Mouse (Mus musculus) embryo, embryonic 10 days (tissue): ENCODE measurements around the gene Zfp428.

ENCODE experiments used
- DNase-seq: peaks from one replicate; pipeline ENCODE4 v3.0.0-alpha.2; 2015; ENCODE audit warnings: low spot score

Zfp428 gene

GRCm38 (mm10) chr7:24506838-24507725 lies at the start of gene Zfp428:
Zfp428 (plus strand) TSS chr7:24507006.
- DNase-seq, result peak; percentile 91

DNA sequence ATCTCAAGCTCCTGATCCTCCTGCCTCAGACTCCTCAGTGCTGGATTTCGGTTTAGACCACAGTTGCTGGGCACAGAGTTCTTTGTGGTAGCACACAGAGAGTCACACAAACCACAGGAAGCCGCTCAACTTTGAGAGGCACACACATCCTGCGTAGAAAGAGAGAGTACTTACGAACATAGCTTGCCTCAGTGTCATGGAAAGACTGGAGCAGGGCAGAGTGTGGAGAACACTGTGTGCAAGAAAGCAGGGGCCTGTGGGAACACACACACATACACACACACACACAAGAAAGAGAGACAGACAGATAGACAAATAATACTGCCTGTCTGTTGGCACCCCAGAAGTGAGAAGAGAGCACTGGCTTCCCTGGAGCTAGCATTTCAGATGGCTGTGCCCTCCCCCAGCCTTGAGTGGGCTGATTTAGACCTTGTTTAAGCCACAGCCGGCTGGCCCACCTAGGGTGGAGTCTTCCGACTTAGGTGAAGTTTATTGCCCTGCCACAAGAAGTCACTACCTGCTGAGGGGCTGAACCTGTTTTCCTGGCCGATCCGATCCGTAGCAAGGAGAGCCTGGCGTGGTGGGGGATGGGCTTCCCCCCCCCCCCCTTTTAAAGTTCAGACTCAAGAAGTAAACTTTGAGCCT lies 49.0 kb upstream of the Zfp428 start:
- no peak for DNase-seq

DNA sequence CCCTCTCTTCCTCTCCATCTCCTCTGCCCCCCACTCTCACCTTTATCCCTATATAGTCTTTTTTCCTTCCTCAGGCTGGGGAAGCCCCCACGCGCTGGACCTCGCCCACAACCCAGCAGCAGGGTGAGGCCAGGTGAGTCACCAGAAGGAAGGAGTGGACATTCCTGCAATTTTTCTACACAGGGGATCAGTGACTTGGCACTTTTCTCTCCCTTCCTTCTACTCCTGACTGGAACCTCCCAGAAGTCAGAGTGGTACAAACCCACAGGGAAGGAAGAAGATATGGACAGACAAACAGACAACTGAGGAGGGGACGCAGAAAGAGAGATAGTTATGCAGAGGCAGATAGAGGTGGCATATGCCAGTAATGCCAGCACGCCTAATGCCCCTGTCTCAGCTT lies 47.4 kb upstream of the Zfp428 start:
- DNase-seq, result no peak

- DNase-seq, result no peak
These were observed 47.0 kb upstream of the Zfp428 start for GRCm38 (mm10) chr7:24459843-24460242.

DNA sequence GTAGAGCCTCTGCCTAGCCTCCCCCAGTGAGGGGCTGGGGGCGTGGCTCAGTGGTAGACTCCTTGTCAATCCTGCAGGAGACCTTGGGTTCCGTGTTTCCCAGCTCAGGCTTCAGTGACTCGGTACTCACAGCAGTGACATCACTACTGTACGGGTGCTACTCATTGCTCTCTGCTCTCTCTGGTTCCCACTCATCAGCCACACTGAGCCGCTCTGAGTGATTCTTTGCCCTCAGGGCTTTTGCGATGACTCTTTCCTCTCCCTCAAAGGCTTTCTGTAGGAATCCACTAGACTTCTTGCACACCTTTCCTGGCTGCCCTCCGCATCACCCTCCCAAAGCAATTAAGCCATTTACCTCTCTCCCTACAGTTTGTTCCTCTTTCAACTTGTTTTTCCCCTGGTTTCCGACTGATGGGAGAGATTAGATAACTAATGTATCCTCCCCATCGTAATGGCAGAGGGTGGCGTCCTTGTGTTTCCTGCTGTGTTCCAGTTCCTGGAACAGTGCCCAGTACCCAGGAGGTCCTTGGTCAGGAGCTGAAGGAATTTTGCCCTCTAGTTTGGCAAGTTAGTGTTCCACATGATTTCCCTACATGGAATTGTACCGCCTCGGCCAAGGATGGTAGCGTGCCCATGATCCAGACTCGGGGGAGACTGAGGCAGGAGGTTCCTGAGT lies 45.3 kb upstream of the Zfp428 start:
- DNase-seq, result no peak

- DNase-seq, result peak; percentile 41
These were observed 44.2 kb upstream of the Zfp428 start, which contains the start of gene Plaur for GRCm38 (mm10) chr7:24462388-24463319. Plaur (plus strand) TSS chr7:24462484.

DNA sequence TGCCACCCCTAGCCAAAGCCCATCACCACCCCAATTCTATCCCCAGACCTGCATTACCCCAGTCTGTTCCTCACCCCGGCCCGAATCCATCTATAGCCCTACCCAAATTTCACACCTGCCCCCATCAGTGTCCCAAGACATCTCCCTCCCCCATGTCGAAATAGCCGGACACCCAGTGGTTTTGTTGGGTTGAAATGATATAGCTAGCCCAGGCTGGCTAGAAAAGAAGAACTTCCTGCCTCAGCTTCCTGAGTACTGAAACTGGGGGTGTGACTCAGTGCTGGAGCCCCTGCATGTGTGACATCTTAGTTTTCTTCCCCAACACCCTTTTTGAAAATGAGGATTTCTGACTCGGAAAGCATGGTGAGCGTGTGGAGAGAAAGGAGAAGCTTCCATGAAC lies 40.0 kb upstream of the Zfp428 start:
- no peak for DNase-seq

DNA sequence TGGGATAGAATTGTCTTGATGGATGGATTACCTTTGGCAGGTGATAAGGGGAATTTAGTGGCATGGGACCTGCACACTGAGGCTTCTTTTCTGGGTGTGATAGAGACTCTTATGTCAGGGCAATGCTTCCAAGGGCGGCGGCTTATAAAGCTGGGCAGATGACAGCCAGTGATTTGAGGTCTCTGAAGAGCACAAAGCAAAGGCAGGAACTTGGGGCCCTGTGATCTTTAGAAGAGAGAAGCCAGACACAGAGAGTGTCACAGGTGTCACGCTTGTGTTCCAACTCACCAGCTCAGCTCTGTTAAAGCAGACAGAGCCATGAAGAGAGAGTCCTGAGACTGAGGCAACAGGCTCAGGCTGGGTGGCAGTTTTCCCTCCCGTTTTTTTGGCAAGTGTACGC lies 38.9 kb upstream of the Zfp428 start:
- no peak for DNase-seq

DNA sequence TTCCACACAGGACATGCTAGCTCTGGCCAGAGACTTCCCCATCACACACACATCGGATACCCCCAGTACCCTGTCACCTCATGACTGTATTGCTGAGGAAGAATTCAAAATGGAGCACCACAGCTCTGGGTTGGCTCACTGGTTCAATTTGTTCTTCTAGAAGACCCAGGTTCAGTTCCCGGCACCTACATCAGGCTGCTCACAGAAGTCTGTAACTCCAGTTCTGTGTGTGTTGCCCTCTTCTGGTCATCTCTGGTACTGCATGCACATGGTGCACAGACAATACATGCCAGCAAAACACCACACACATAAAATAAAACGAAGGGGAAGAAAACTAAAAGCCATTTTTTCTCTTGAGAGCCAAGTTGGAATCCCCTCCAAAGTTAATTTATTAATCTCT lies 37.7 kb upstream of the Zfp428 start:
- no peak for DNase-seq

DNA sequence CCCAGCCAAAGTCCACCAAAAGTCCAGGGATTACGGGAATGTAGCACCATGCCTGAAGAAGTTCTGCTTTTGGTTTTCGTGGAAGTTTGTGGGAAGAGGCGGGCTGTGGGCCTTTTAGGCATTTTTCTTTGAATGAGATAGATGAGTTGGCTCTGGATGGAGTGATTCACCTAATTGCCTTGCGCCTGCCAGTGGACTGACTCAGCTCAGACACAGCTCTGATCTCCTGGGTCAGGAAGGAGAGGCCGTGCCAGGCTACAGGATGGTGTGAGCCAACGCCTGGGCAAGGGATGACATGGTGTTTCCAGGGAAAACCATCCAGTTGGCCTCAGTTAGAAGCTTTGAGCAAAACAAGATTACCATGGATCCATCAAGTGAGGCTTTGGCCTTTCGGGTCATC lies 36.5 kb upstream of the Zfp428 start:
- no peak for DNase-seq

GRCm38 (mm10) chr7:24472442-24472841 lies 34.4 kb upstream of the Zfp428 start:
- no peak for DNase-seq

DNA sequence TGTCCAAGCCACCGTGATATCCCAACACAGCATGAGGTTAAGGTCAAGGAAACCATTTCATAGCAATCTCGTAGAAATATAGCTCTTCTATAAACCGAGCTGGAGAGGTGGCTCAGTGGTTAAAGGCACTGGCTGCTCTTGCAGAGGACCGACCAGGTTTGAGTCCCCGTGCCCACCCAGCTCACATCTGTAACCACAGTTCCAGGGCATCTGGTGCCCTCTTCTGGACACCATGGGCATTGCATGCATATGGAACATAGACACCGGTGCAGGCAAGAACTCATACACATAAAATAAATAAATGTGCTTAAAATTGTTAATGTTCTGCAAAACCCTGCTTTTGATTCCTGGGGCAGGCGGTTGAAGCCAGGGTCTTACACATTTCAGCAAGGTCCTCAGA lies 33.9 kb upstream of the Zfp428 start:
- peak; percentile 52 for DNase-seq

DNA sequence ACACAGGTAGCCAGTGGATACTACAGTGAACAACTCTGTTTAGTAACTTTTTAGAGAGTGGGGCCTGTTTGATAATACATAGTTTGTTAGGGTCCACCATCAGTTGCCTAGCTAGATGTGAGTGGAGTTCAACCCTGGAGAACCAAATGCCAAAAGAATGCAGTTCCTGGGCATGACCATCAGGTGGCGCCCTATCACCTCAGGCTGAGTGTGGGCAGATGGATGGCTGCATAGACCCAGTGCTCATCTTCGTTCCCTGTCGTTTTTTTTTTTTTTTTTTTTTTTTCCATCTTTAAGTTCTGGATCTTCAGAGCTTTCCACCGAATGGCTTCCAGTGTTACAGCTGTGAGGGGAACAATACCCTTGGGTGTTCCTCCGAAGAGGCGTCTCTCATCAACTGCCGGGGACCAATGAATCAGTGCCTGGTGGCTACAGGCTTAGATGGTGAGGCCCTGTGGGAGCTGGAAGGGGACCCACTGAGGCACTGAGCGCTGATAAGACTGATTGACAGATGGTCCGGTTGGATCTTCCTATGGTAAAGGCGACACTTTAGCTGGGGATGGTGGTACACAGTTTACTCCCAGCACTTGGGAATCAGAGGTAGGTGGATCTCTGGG lies 32.8 kb upstream of the Zfp428 start:
- peak; percentile 80 for DNase-seq

GRCm38 (mm10) chr7:24474811-24475506 lies 31.8 kb upstream of the Zfp428 start:
- DNase-seq, result no peak

DNA sequence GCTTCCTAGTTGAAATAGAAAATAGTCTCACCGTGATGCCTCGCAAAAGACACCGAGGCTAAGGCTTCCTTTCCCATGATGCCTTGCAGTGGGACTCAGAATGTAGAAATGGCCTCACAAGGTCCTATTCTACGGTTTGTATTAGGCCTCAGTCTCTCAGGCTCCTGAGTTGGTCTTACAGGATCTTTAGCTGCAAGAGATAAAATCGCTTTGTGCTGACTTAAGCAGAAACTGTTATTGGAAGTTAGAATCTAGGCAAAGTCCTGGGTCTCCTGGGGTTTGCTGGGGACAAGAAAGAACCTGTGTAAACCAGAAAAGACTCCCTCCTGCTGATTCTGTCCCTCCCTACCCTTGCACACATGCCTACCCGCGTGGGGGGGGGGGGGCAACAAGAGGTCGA lies 30.5 kb upstream of the Zfp428 start:
- no peak for DNase-seq

DNA sequence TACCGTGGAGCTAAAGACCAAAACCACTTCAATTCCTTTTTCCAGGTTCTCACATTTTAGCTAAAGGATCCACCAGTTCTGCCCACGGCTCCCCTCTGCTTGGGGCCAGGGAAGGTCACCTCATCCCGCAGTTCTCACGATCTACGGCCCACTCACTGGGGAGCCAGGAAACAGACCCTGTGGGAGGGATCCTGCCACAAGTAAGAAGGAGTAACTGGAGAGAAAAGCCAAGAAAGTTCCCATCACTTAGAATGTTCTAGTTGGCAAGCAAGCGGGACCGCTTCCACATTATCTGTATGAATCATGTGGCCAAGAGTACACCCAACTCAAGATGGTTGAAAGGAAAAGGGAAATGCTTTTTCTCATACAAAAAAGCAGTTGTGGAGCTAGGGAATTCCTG lies 29.9 kb upstream of the Zfp428 start:
- DNase-seq, result no peak

DNA sequence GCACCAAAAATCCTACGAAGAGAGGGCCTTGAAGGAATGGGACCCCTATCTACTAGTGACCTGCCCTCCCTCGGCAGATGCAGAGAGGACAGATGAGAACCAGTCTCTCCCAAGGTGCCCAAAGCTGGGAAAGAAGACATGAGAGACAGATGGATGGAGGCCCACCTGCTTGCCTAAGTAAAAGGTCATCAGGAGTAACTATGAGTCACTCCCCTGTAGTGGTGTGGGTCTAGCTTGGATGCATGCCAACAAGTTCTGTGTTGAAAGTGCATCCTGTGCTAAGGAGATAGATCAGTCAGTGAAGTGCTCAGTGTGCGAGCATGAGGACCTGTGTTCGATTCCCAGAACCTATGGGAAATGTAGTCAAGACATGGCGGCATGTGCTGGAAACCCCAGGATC lies 27.9 kb upstream of the Zfp428 start:
- DNase-seq, result no peak

- no peak for DNase-seq
These were observed 27.1 kb upstream of the Zfp428 start for GRCm38 (mm10) chr7:24479685-24480084.

GRCm38 (mm10) chr7:24480121-24480941 lies 26.5 kb upstream of the Zfp428 start:
- DNase-seq, result no peak

DNA sequence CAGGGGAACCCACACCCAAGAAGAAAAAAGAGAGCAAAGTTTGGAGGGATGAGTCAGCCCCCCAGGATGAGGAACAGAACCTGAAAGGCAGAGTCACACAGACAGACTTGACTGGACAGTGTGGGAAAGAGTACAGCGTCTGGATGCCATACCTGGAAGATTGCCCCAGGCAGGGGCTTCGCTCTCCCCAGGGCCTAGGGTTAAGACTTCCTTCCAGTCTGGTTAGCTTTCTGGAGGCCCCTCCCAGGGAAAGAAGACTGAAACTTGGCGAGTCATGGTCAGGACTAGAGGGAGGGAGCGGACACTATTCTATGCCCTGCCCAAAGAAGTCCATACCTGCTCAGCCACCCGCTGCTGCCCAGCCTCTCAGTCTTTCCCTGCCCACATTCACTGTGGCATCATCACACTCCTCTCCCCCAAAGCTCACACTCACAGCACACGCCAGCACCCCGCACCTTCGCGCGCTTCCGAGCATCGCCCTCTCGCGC lies 25.8 kb upstream of the Zfp428 start:
- no peak for DNase-seq
